Mouse (Mus musculus): Measurements from ENCODE around the gene Olfr20.

DNA sequence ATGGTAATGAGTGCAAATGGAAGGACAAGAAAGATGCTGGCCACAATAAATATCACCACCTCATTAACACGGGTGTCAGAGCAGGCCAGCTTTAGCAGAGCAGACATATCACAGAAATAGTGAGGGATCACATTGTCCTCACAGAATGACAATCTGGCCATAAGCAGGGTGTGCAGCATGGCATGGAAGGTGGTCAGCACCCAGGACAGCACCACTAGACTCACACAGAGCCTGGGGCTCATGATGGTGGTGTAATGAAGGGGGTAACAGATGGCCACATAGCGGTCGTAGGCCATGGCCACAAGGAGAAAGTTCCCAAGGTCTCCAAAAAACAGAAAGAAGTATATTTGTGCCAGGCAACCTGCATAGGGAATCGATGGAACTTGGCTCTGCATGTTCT lies 44.8 kb downstream of the Olfr20 start:
- TF ChIP-seq CTCF (conservative IDR thresholded peaks at IDR 0.05; ENCODE audit: low read length) (no peak), NANOG (IDR thresholded peaks at IDR 0.05; ENCODE audit: borderline replicate concordance, low read length) (no peak), POU5F1 (IDR thresholded peaks at IDR 0.05; ENCODE audit: borderline replicate concordance, low read length) (no peak)
